Mouse (Mus musculus): Measurements from ENCODE around the gene Mast2. TPM values are rescaled to one million over a fixed set of nuclear protein-coding genes. Genes with fewer than 3 reads are reported as not detected.

Mast2 gene
- polyA plus RNA-seq, 1 experiment: 60.2 TPM

- TF ChIP-seq CTCF (IDR thresholded peaks at IDR 0.05; ENCODE audit: low read depth, low read length): no peak
- no peak for TF ChIP-seq POLR2A (IDR thresholded peaks at IDR 0.05; ENCODE audit: insufficient read depth, low read length)
- TF ChIP-seq EP300 (IDR thresholded peaks at IDR 0.05; ENCODE audit: insufficient read depth, low read depth, low read length): no peak
- H3K4me1 ChIP-seq (ENCODE audit: control insufficient read depth, insufficient read depth, low read length): peaks cover 2% of the 10 kb centered on the region
- H3K27ac ChIP-seq (ENCODE audit: insufficient read depth, low read length): no peak overlapping the region
- H3K27me3 ChIP-seq (ENCODE audit: control insufficient read depth, insufficient read depth, low read length, poor library complexity, severe bottlenecking): no peaks in the 10 kb centered on the region
- H3K9ac ChIP-seq (ENCODE audit: low read depth, poor library complexity, severe bottlenecking): no peak overlapping the region
- H3K9me3 ChIP-seq (replicated peaks; ENCODE audit: control insufficient read depth, insufficient read depth, low read length, poor library complexity, severe bottlenecking): no peaks in the 10 kb centered on the region
- no peaks in the 10 kb centered on the region; the same call in 1 of the 2 replicates for H3K36me3 ChIP-seq (ENCODE audit: control insufficient read depth, insufficient read depth, low read length, poor library complexity, severe bottlenecking)
- H3K4me3 ChIP-seq (ENCODE audit: low read depth, low read length): no peak overlapping the region
Observed at GRCm38 (mm10) chr4:116435626-116436025, 28.4 kb downstream of the Mast2 start.

GRCm38 (mm10) chr4:116422186-116422585 is 41.8 kb downstream of the Mast2 start:
- H3K9ac ChIP-seq (ENCODE audit: low read depth, poor library complexity, severe bottlenecking): no peak overlapping the region
- H3K36me3 ChIP-seq (ENCODE audit: control insufficient read depth, insufficient read depth, low read length, poor library complexity, severe bottlenecking): no peaks in the 10 kb centered on the region
- TF ChIP-seq CTCF (IDR thresholded peaks at IDR 0.05; ENCODE audit: low read depth, low read length): no peak
- H3K9me3 ChIP-seq (replicated peaks; ENCODE audit: control insufficient read depth, insufficient read depth, low read length, poor library complexity, severe bottlenecking): no peaks in the 10 kb centered on the region
- H3K27me3 ChIP-seq (ENCODE audit: control insufficient read depth, insufficient read depth, low read length, poor library complexity, severe bottlenecking): no peaks in the 10 kb centered on the region
- no peak overlapping the region for H3K4me3 ChIP-seq (ENCODE audit: low read depth, low read length)
- no peaks in the 10 kb centered on the region for H3K4me1 ChIP-seq (ENCODE audit: control insufficient read depth, insufficient read depth, low read length)
- H3K27ac ChIP-seq (ENCODE audit: insufficient read depth, low read length): no peak overlapping the region

GRCm38 (mm10) chr4:116421170-116421569 is 42.8 kb downstream of the Mast2 start:
- H3K36me3 ChIP-seq (ENCODE audit: control insufficient read depth, insufficient read depth, low read length, poor library complexity, severe bottlenecking): no peaks in the 10 kb centered on the region
- H3K4me1 ChIP-seq (ENCODE audit: control insufficient read depth, insufficient read depth, low read length): no peaks in the 10 kb centered on the region
- no peak for TF ChIP-seq CTCF (IDR thresholded peaks at IDR 0.05; ENCODE audit: low read depth, low read length)
- no peak for TF ChIP-seq POLR2A (IDR thresholded peaks at IDR 0.05; ENCODE audit: insufficient read depth, low read length)
- TF ChIP-seq EP300 (IDR thresholded peaks at IDR 0.05; ENCODE audit: insufficient read depth, low read depth, low read length): no peak
- no peaks in the 10 kb centered on the region for H3K9me3 ChIP-seq (replicated peaks; ENCODE audit: control insufficient read depth, insufficient read depth, low read length, poor library complexity, severe bottlenecking)
- H3K27me3 ChIP-seq (ENCODE audit: control insufficient read depth, insufficient read depth, low read length, poor library complexity, severe bottlenecking): no peaks in the 10 kb centered on the region
- H3K4me3 ChIP-seq (ENCODE audit: low read depth, low read length): no peak overlapping the region
- H3K27ac ChIP-seq (ENCODE audit: insufficient read depth, low read length): no peak overlapping the region
- no peak overlapping the region for H3K9ac ChIP-seq (ENCODE audit: low read depth, poor library complexity, severe bottlenecking)

- no peak overlapping the region for H3K27ac ChIP-seq (ENCODE audit: insufficient read depth, low read length)
- peaks cover 3% of the 10 kb centered on the region for H3K4me1 ChIP-seq (ENCODE audit: control insufficient read depth, insufficient read depth, low read length)
- no peak overlapping the region for H3K9ac ChIP-seq (ENCODE audit: low read depth, poor library complexity, severe bottlenecking)
- no peaks in the 10 kb centered on the region for H3K36me3 ChIP-seq (ENCODE audit: control insufficient read depth, insufficient read depth, low read length, poor library complexity, severe bottlenecking)
- H3K4me3 ChIP-seq (ENCODE audit: low read depth, low read length): no peak overlapping the region
- no peaks in the 10 kb centered on the region for H3K9me3 ChIP-seq (replicated peaks; ENCODE audit: control insufficient read depth, insufficient read depth, low read length, poor library complexity, severe bottlenecking)
- TF ChIP-seq POLR2A (IDR thresholded peaks at IDR 0.05; ENCODE audit: insufficient read depth, low read length): no peak
- no peak for TF ChIP-seq CTCF (IDR thresholded peaks at IDR 0.05; ENCODE audit: low read depth, low read length)
- no peak for TF ChIP-seq EP300 (IDR thresholded peaks at IDR 0.05; ENCODE audit: insufficient read depth, low read depth, low read length)
- H3K27me3 ChIP-seq (ENCODE audit: control insufficient read depth, insufficient read depth, low read length, poor library complexity, severe bottlenecking): no peaks in the 10 kb centered on the region
Observed at GRCm38 (mm10) chr4:116412993-116413392, 51.0 kb downstream of the Mast2 start.

GRCm38 (mm10) chr4:116411401-116411800 is 52.6 kb downstream of the Mast2 start:
- no peaks in the 10 kb centered on the region for H3K9me3 ChIP-seq (replicated peaks; ENCODE audit: control insufficient read depth, insufficient read depth, low read length, poor library complexity, severe bottlenecking)
- H3K27me3 ChIP-seq (ENCODE audit: control insufficient read depth, insufficient read depth, low read length, poor library complexity, severe bottlenecking): no peaks in the 10 kb centered on the region
- H3K4me1 ChIP-seq (ENCODE audit: control insufficient read depth, insufficient read depth, low read length): peaks cover 3% of the 10 kb centered on the region
- TF ChIP-seq POLR2A (IDR thresholded peaks at IDR 0.05; ENCODE audit: insufficient read depth, low read length): no peak
- no peak for TF ChIP-seq EP300 (IDR thresholded peaks at IDR 0.05; ENCODE audit: insufficient read depth, low read depth, low read length)
- TF ChIP-seq CTCF (IDR thresholded peaks at IDR 0.05; ENCODE audit: low read depth, low read length): no peak
- H3K27ac ChIP-seq (ENCODE audit: insufficient read depth, low read length): no peak overlapping the region
- no peaks in the 10 kb centered on the region for H3K36me3 ChIP-seq (ENCODE audit: control insufficient read depth, insufficient read depth, low read length, poor library complexity, severe bottlenecking)
- no peak overlapping the region for H3K4me3 ChIP-seq (ENCODE audit: low read depth, low read length)
- no peak overlapping the region for H3K9ac ChIP-seq (ENCODE audit: low read depth, poor library complexity, severe bottlenecking)

GRCm38 (mm10) chr4:116406668-116407067 is 57.3 kb downstream of the Mast2 start:
- TF ChIP-seq EP300 (IDR thresholded peaks at IDR 0.05; ENCODE audit: insufficient read depth, low read depth, low read length) (no peak), POLR2A (IDR thresholded peaks at IDR 0.05; ENCODE audit: insufficient read depth, low read length) (no peak), CTCF (IDR thresholded peaks at IDR 0.05; ENCODE audit: low read depth, low read length) (no peak)
- H3K36me3 ChIP-seq (ENCODE audit: control insufficient read depth, insufficient read depth, low read length, poor library complexity, severe bottlenecking): no peaks in the 10 kb centered on the region
- H3K27ac ChIP-seq (ENCODE audit: insufficient read depth, low read length): no peak overlapping the region
- no peaks in the 10 kb centered on the region for H3K27me3 ChIP-seq (ENCODE audit: control insufficient read depth, insufficient read depth, low read length, poor library complexity, severe bottlenecking)
- no peaks in the 10 kb centered on the region for H3K9me3 ChIP-seq (replicated peaks; ENCODE audit: control insufficient read depth, insufficient read depth, low read length, poor library complexity, severe bottlenecking)
- no peak overlapping the region for H3K9ac ChIP-seq (ENCODE audit: low read depth, poor library complexity, severe bottlenecking)
- no peak overlapping the region for H3K4me3 ChIP-seq (ENCODE audit: low read depth, low read length)
- peaks cover 3% of the 10 kb centered on the region for H3K4me1 ChIP-seq (ENCODE audit: control insufficient read depth, insufficient read depth, low read length)
